Mouse (Mus musculus) urinary bladder, adult 18-20 months (tissue): Measurements from ENCODE around the gene Ndufa13.
A peak's percentile ranks its signal among the peaks of the same experiment; 100 is the strongest.
"Not testable (repeated sequence)": the region's sequence is repeated elsewhere in the genome, so short reads cannot be mapped to it uniquely, and the experiment has no call there.

Experiments
- DNase-seq, 2 experiments: peaks; one replicate each; pipeline ENCODE4 v3.0.0; 2022; ENCODE audit warnings: low spot score in 2 of 2, mixed read lengths in 2 of 2

Ndufa13 gene

DNA sequence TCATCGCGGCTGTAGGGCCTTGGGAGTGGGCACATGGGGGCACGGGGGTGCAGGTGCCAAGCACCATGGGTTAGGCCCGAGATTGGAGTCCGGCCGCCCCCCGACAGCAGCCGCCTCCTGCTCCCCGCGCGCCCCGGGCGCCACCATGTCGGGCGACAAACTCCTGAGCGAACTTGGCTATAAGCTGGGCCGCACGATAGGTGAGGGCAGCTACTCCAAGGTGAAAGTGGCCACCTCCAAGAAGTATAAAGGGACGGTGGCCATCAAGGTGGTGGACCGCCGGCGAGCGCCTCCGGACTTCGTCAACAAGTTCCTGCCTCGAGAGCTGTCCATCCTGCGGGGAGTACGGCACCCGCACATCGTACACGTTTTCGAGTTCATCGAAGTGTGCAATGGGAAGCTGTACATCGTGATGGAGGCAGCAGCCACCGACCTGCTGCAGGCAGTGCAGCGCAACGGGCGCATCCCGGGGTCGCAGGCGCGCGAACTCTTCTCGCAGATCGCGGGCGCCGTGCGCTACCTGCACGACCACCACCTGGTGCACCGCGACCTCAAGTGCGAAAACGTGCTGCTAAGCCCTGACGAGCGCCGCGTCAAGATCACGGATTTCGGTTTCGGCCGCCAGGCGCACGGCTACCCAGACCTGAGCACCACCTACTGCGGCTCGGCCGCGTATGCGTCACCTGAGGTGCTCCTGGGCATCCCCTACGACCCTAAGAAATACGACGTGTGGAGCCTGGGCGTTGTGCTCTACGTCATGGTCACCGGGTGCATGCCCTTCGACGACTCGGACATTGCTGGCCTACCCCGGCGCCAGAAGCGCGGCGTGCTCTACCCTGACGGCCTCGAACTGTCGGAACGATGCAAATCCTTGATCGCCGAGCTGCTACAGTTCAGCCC, at the start of gene Ndufa13, which contains the start of the genes Tssk6 and Yjefn3:
Gene Ndufa13, minus strand, starts transcription at position 396 of the 900 bp plus-strand sequence.
Gene Tssk6, plus strand, starts transcription at position 22 of the 900 bp plus-strand sequence.
Gene Yjefn3, minus strand, starts transcription at position 550 of the 900 bp plus-strand sequence.
- DNase-seq = no peak

GRCm38 (mm10) chr8:69950300-69950699, 47.9 kb upstream of the Ndufa13 start:
- DNase-seq = no peak

- DNase-seq = not testable (repeated sequence)
These were observed 40.1 kb upstream of the Ndufa13 start for GRCm38 (mm10) chr8:69942495-69942894.

GRCm38 (mm10) chr8:69940386-69940785, 38.0 kb upstream of the Ndufa13 start:
- no peak for DNase-seq

DNA sequence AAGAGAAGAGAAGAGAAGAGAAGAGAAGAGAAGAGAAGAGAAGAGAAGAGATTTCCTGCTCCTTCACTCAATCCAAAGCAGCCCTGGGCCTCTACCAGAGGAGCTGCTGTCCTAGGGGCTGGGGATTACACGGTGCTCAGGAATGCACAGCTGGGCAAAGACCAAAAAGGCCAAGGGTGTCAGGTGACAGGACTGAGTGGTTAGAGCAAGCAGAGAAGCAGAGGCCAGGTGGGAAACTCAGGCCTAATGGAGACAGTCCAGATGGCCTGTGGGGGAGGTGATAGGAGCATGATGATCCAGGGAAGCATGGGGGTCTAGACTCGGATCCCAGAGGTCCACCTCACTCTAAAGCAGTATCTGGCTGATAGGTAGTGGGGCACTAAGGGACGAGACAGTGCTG, 37.3 kb upstream of the Ndufa13 start:
- DNase-seq = no peak

DNA sequence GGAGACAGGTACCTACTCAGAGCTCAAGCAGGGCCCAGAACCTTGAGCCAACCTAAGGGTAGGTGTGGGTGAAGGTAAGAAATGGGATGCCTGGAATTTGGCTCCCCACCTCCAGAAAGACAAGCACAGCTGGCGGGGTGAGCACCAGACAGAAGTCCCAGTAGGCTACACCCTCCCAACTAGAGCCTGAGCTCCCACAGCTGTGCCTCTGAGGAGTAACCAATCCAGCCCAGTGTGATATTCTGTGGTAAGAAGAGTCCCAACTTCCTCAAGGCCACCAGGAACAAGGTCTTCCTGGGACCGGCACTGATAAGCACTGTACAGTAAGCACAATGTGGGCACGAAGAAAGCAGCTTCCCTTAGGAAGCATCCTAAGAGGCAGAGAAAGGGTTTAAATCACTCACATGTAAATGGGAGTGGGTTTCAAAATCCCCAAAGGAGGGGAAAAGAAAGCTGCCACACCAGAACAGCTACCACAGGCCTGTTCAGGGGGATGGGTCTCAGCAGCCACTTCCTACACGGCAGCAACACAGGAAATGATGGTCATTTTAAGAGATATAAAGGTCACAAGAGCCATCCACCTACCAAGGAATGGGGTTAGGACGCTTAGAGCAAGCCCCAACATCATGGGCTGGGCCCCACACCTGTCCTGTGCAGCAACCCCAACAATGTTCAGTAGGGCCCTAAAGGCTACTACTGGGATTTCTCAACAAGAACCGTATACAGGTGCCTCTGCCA, 36.1 kb upstream of the Ndufa13 start:
- DNase-seq = no peak

DNA sequence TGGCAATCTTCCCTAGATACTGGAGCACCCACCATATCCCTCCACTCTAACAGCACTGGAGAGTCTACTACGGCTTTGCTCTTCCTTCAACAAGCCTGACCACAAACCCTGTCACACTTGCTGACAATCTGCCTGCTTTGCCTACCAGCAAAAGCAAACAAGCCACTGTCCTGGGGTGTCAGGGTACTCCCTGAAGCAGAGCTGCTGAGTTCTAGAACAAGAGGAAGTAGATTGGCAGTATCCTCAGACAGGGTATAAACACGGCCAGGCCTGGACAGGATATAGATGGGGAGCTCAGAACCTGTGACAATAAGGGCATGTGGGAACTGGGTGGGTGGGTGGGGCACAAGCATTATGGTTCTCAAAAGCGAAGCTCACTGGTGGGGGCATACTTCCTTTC, 35.1 kb upstream of the Ndufa13 start:
- no peak for DNase-seq

DNA sequence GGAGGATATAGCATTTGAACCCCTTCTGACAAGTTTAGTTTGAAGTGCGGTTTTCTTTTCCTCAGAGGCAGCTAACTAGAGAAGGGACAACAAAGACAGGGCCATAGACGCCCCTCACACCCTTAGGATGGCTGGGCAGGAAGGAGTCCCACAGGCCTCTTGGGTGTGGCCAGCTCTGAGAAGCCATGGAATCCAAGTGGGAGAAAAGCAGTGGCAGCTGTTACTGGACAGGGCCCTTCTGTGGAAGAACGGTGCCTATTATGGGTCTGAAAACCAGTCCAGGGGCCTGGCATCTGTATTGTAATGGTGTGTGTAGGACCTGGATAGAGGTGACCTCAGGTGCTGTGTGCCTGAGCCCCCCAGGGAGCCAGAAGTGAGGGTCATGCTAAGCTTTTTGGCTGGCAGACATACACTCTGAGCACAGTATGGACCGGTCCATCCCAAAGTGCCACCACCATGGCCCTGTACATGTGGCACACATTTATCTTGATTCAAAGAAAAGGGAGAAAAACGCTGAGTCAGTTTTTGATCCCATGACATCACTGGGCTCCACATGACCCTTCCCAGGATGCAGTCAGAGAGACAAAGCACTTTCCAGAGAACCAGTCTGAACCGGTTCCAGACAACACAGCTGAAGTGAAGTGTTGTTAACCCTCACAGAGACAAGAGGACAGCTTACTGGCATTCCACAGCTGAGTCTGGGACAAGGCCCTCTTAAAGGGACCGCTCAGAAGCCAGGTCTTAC, 33.9 kb upstream of the Ndufa13 start:
- DNase-seq = no peak

DNA sequence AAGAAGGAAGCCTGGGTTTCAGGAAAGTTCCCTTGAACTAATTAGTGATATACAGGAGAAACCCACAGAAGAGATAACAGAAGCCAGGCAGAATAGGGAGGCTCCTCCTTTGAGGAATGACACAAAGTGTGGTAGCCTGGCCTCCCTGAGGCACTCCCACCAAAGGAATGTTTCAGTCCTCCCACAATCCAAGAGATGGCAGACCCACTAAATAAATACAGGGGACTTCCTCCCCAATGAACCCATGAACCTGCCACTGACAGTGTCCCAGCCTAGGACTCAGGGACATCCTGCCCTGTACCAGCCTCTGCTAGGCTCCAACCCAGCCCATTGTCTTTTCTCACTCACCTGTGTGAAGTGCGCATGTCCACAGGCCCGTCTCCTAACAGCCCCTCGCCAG, 33.1 kb upstream of the Ndufa13 start:
- no peak for DNase-seq

GRCm38 (mm10) chr8:69934582-69934981, 32.2 kb upstream of the Ndufa13 start:
- DNase-seq = no peak

DNA sequence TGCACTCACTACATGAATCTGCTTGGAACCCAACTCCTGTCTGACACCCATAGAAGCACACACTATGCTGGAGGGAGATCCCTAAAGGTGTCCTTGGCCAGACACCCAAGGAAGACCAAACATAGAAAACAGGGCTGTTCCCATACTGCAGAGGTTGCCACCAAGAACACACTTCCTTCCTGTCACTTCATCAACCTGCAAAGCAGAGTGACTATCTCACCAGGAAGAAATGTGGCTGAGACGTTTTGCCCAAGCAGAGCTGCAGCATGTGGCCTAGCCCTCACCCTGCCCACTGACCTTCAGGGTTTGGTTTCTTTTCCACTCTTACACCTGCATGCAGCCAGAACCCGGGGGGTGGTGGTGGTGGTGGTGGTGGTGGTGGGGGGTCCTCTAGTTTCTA, 31.5 kb upstream of the Ndufa13 start:
- DNase-seq = no peak

- DNase-seq = no peak
These were observed 24.5 kb upstream of the Ndufa13 start for GRCm38 (mm10) chr8:69926901-69927300.

- no peak for DNase-seq
These were observed 21.6 kb upstream of the Ndufa13 start for GRCm38 (mm10) chr8:69923986-69924385.

- no peak for DNase-seq
These were observed 18.8 kb upstream of the Ndufa13 start for GRCm38 (mm10) chr8:69921141-69921540.

GRCm38 (mm10) chr8:69919876-69920662, 17.7 kb upstream of the Ndufa13 start:
- DNase-seq = peak in 1 of 2 experiments; percentile 38

DNA sequence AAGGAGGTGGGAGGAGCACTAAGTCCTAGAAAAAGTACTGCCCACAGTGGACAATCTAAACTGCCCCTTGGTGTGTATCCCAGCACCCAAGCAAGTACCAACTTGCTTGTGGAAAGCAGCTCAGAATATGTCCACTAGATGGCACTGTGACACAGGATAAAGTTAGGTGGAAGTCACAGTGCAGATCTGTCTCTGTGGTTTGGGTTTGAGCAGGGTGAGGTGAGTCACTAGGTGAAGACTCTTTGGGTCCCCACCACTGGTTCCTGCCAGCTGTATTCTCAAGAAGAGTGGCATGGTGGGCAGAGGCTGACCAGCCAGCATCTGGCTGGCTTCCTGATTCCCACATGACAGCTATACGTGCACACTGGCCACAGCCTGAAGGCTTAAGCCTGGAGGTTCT, 16.7 kb upstream of the Ndufa13 start:
- DNase-seq = peak; percentile 49 to 66

GRCm38 (mm10) chr8:69918506-69918905, 16.1 kb upstream of the Ndufa13 start:
- no peak for DNase-seq

- no peak for DNase-seq
These were observed 13.4 kb upstream of the Ndufa13 start for GRCm38 (mm10) chr8:69915748-69916147.

DNA sequence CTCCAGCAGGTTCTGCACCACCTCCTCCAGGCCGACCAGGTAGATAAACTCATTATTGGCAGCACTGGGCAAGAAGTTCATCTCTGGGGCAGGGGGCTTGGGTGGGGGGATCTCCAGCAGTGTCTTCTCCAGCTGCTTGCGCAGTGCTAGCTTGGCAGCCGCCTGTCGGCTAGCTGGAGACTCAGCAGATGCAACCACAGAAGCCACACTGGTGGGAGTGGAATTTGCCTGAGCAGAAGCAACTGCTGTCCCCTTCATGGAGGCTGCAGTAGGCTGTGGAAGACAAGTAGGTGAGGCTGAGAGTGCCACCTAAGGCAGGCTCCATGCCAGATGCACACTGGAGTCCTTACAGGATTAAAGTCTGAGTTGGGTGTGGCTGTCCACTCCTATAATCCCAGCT, 12.2 kb upstream of the Ndufa13 start:
- DNase-seq = no peak

DNA sequence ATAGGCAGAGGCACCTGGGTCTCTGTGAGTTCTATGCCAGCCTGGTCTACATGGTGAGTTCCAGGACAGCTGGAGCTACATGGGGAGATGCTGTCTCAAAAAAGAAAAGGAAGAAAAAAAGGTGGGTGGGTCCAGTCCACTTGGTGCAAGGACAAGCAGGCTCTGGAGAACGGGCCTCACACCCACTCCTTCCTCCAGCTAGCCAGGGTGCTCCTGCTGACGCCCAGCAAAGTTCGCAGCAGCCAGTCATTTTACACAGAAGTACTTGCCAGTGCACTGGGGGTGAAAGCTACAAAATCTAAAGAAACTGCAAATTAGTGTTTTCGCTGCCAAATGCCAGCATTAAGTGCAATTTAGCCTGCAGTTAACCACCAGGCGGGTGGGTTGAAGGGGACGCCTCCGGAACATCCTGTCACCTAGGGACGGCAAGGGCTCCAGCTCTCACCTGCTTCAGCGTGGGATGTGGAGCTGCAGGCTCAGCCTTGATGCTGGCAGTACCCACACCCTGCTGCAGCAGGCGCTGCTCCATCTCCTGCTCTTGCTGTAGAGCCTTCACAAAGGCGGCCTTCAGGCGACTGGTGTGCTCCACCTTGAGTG, 10.2 kb upstream of the Ndufa13 start:
- no peak for DNase-seq

GRCm38 (mm10) chr8:69911917-69912316, 9.6 kb upstream of the Ndufa13 start:
- no peak for DNase-seq
